In the genomic region with DNA sequence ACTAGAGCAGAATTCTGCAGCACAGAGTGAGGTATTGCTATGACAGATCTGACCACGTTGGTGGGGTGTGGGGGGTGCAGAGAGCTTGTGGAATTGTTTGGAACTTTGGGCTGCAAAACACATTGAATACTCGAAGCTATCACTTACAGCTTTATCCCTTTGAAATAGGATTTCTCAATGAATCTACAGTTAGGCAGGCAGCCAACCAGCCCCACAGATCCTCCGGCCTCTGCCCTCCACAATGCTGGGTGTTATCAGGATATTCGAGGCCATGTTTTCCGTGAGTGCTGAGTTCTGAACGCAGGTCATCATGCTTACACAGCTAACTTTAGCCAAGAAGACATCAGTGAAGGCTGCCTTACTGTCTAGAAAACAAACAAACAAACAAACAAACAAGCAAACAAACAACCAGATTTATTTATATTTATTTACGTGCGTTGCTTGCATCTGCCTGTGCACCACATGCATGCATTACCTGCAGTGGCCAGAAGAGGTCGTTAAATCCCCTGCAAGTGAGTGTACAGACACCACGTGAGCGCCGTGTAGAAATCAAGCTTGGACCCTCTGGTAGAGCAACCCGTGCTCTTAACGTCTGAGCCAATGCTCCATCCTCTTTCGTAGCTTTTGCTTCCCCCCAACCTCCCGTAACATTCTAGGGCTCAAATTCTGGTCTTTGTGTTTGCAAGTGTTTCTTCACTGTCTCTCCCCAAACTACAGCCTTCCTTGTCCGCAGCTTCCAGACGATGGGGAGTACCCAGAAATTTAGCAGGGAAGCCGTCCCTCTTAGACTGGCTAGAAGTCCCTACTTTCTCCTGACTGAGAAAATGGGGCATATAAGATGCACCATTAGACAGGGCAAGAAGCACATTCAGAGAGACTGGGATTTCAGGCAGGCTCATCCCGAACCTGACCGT, we compare ENCODE assay signal across 8 mouse cellular contexts. TPM values are rescaled to one million over a fixed set of nuclear protein-coding genes. Genes with fewer than 3 reads are reported as not detected.
DNase-seq lines count a peak whose midpoint lies in the region; ATAC-seq and TF ChIP-seq lines count a peak whose summit lies in the region.

No protein-coding gene starts in this region.

- TF ChIP-seq POLR2A in lung, adult 2 months (IDR thresholded peaks at IDR 0.05; ENCODE audit: borderline replicate concordance, extremely low read depth, low read depth, low read length), result no peak
- no peak for TF ChIP-seq POLR2A in olfactory bulb, adult 2 months (IDR thresholded peaks at IDR 0.05; ENCODE audit: insufficient read depth, low read depth, low read length)

- H3K9ac ChIP-seq in embryonic facial prominence, embryonic 11.5 days (replicated peaks; ENCODE audit: low read length), result no peak overlapping the region; the same call in 1 of the 2 replicates
- H3K9ac ChIP-seq in heart, embryonic 15.5 days, result no peak overlapping the region

- no peak overlapping the region; the same call in 1 of the 2 replicates for H3K27ac ChIP-seq in embryonic facial prominence, embryonic 11.5 days (replicated peaks; ENCODE audit: low read depth, low read length)
- no peak overlapping the region for H3K27ac ChIP-seq in heart, embryonic 15.5 days
- no peak overlapping the region for H3K27ac ChIP-seq in olfactory bulb, adult 2 months (ENCODE audit: insufficient read depth, low read depth, low read length)

- H3K4me1 ChIP-seq in embryonic facial prominence, embryonic 11.5 days (ENCODE audit: control insufficient read depth, insufficient read depth, low read length), result no peaks in the 10 kb centered on the region
- peaks cover 14% of the 10 kb centered on the region for H3K4me1 ChIP-seq in heart, embryonic 15.5 days (replicated peaks)
- H3K4me1 ChIP-seq in lung, adult 2 months (ENCODE audit: control insufficient read depth, insufficient read depth, low read length), result no peaks in the 10 kb centered on the region
- peaks cover 8% of the 10 kb centered on the region for H3K4me1 ChIP-seq in olfactory bulb, adult 2 months (ENCODE audit: control insufficient read depth, insufficient read depth, low read length)

- ATAC-seq in embryonic facial prominence, embryonic 11.5 days (replicated peaks; ENCODE audit: insufficient number of reproducible peaks, low FRiP score, low TSS enrichment, low read depth), result no peak; the same call in 1 of the 2 replicates
- no peak for ATAC-seq in heart, embryonic 15.5 days (replicated peaks; ENCODE audit: insufficient number of reproducible peaks, insufficient read depth, low FRiP score, low read depth)

- H3K4me2 ChIP-seq in embryonic facial prominence, embryonic 11.5 days (ENCODE audit: low read depth, low read length), result peak overlapping the region; percentile 3; the same call in 1 of the 2 replicates
- peak overlapping the region; percentile 37 for H3K4me2 ChIP-seq in heart, embryonic 15.5 days

- 31% methylated on average over 21 of the region's 21 CpGs for WGBS in embryonic facial prominence, embryonic 11.5 days
- 22% methylated on average over 21 of the region's 21 CpGs for WGBS in heart, embryonic 15.5 days
- 38% methylated on average over 21 of the region's 21 CpGs for WGBS in lung, adult 2 months
- WGBS in olfactory bulb, adult 2 months, result 19% methylated on average over 21 of the region's 21 CpGs

- no peak overlapping the region for H3K4me3 ChIP-seq in embryonic facial prominence, embryonic 11.5 days (ENCODE audit: low read depth, low read length)
- H3K4me3 ChIP-seq in heart, embryonic 15.5 days, result no peak overlapping the region
- H3K4me3 ChIP-seq in lung, adult 2 months (replicated peaks; ENCODE audit: extremely low read depth, low read depth, low read length), result no peak overlapping the region
- H3K4me3 ChIP-seq in olfactory bulb, adult 2 months (ENCODE audit: insufficient read depth, low read depth, low read length), result no peak overlapping the region; the same call in 1 of the 2 replicates

- TF ChIP-seq CTCF in lung, adult 2 months (IDR thresholded peaks at IDR 0.05; ENCODE audit: insufficient read depth, low read length), result peak; percentile 77
- peak; percentile 74; the same call in 1 of the 2 replicates for TF ChIP-seq CTCF in olfactory bulb, adult 2 months (IDR thresholded peaks at IDR 0.05; ENCODE audit: insufficient read depth, low read depth, low read length)

- H3K9me3 ChIP-seq in embryonic facial prominence, embryonic 11.5 days (replicated peaks; ENCODE audit: control insufficient read depth, low read length), result no peaks in the 10 kb centered on the region
- H3K9me3 ChIP-seq in heart, embryonic 15.5 days (replicated peaks), result no peaks in the 10 kb centered on the region

- no peaks in the 10 kb centered on the region; the same call in 1 of the 2 replicates for H3K36me3 ChIP-seq in embryonic facial prominence, embryonic 11.5 days (replicated peaks; ENCODE audit: control insufficient read depth, insufficient read depth, low read depth, low read length)
- H3K36me3 ChIP-seq in heart, embryonic 15.5 days, result peaks cover 2% of the 10 kb centered on the region; the same call in 1 of the 2 replicates

- DNase-seq in CD4-positive, CD25-positive, alpha-beta regulatory T cell, adult 2 months (ENCODE audit: low read depth, low spot score), result peak; percentile 76
- DNase-seq in adrenal gland, adult 2 months, result peak; percentile 53
- peak; percentile 85 for DNase-seq in embryonic facial prominence, embryonic 11.5 days (ENCODE audit: low spot score)
- DNase-seq in kidney, postnatal 36 days, result peak; percentile 78 to 90
- DNase-seq in lung, adult 2 months, result peak; percentile 45
- peak; percentile 78 for DNase-seq in thymus, postnatal 14 days

- no peaks in the 10 kb centered on the region for H3K27me3 ChIP-seq in embryonic facial prominence, embryonic 11.5 days (ENCODE audit: control insufficient read depth, insufficient read depth, low read length)
- H3K27me3 ChIP-seq in heart, embryonic 15.5 days, result no peaks in the 10 kb centered on the region

RNA-seq across cellular contexts. Expression of a gene that starts 12.1 kb away (rescaled TPM):
- 100 to 1,000 TPM; 348 to 514 TPM for total RNA-seq in adrenal gland, adult 2 months (2021)
- polyA plus RNA-seq in adrenal gland, adult 2 months (2012; rRNA removed), result 52.6 and 66.4 TPM in 2 replicates
- polyA plus RNA-seq in embryonic facial prominence, embryonic 11.5 days (2014; fragmentation: Nextera tagmentation; extraction: Ambion mirVana), result 312 and 320 TPM in 2 replicates
- polyA plus RNA-seq in heart, embryonic 15.5 days (2015; fragmentation: Nextera tagmentation; extraction: Ambion mirVana), result 94.3 and 125 TPM in 2 replicates
- polyA plus RNA-seq in lung, adult 2 months (2012; rRNA removed), result 48.1 and 59.5 TPM in 2 replicates
- not detected in 2 replicates for polyA plus RNA-seq in olfactory bulb, adult 2 months (2012; ENCODE audit: insufficient read depth, insufficient read length, low replicate concordance, missing spikeins)
